Mouse (Mus musculus) forebrain, embryonic 14.5 days (tissue): Measurements from ENCODE around the gene Slc43a3. TPM values are rescaled to one million over a fixed set of nuclear protein-coding genes. Genes with fewer than 3 reads are reported as not detected.

Experiments
- ATAC-seq: fragments of 200-750 bp; cut with Nextera tagmentation; 2 replicates; pipeline ENCODE4 v1.8.0; 2017; ENCODE audit warnings: mild to moderate bottlenecking, moderate library complexity
- DNase-seq: peaks from one replicate; pipeline ENCODE4 v3.0.0-alpha.2; 2015; ENCODE audit warnings: low spot score
- H3K27ac ChIP-seq: fragments of 300-500 bp; sonication (generic); 2 replicates; pipeline ENCODE4 v1.5.1; 2014; ENCODE audit warnings: low read depth, mild to moderate bottlenecking, control low read depth, low read length, moderate library complexity
- H3K27me3 ChIP-seq: fragments of 300-500 bp; sonication (generic); replicated peaks from 2 replicates; pipeline ENCODE4 v1.6.1; 2014; ENCODE audit warnings: low read length, control low read depth, mixed read lengths; ENCODE audit not compliant: control insufficient read depth, insufficient read depth
- H3K36me3 ChIP-seq: fragments of 300-500 bp; sonication (generic); 2 replicates; pipeline ENCODE4 v1.6.1; 2014; ENCODE audit warnings: low read length, control low read depth; ENCODE audit not compliant: control insufficient read depth, insufficient read depth
- H3K4me1 ChIP-seq: fragments of 300-500 bp; sonication (generic); 2 replicates; pipeline ENCODE4 v1.6.1; 2014; ENCODE audit warnings: antibody characterized with exemption, low read length, control low read depth; ENCODE audit not compliant: control insufficient read depth, insufficient read depth
- H3K4me2 ChIP-seq: fragments of 300-500 bp; sonication (generic); 2 replicates; pipeline ENCODE4 v1.6.1; 2014; ENCODE audit warnings: mild to moderate bottlenecking, control low read depth, low read length
- H3K4me3 ChIP-seq: fragments of 300-500 bp; sonication (generic); 2 replicates; pipeline ENCODE4 v1.5.1; 2014; ENCODE audit warnings: low read depth, low read length, control low read depth
- H3K9ac ChIP-seq: fragments of 300-500 bp; sonication (generic); 2 replicates; pipeline ENCODE4 v1.6.1; 2014; ENCODE audit warnings: mild to moderate bottlenecking, low read length, control low read depth, moderate library complexity
- H3K9me3 ChIP-seq: fragments of 300-500 bp; sonication (generic); replicated peaks from 2 replicates; pipeline ENCODE4 v1.6.1; 2016; ENCODE audit warnings: low read length, control low read depth, mixed read lengths; ENCODE audit not compliant: control insufficient read depth
- WGBS: fragments of 180-500 bp; shearing (Covaris S2); extraction: QIAGEN DNeasy Blood & Tissue Kit; methylation state at CpG from one replicate; pipeline ENCODE4 v1.1.7; 2014; 5-methylcytosine and 5-hydroxymethylcytosine counted together
- polyA plus RNA-seq: library from polyadenylated mRNA; unstranded; fragments of >200 nt; fragmentation: Nextera tagmentation; extraction: Ambion mirVana; gene quantifications from 2 replicates; pipeline ENCODE4 v1.2.1, GENCODE M21; 2014

Slc43a3 gene
- 6.6 and 7.0 TPM in 2 replicates for polyA plus RNA-seq

DNA sequence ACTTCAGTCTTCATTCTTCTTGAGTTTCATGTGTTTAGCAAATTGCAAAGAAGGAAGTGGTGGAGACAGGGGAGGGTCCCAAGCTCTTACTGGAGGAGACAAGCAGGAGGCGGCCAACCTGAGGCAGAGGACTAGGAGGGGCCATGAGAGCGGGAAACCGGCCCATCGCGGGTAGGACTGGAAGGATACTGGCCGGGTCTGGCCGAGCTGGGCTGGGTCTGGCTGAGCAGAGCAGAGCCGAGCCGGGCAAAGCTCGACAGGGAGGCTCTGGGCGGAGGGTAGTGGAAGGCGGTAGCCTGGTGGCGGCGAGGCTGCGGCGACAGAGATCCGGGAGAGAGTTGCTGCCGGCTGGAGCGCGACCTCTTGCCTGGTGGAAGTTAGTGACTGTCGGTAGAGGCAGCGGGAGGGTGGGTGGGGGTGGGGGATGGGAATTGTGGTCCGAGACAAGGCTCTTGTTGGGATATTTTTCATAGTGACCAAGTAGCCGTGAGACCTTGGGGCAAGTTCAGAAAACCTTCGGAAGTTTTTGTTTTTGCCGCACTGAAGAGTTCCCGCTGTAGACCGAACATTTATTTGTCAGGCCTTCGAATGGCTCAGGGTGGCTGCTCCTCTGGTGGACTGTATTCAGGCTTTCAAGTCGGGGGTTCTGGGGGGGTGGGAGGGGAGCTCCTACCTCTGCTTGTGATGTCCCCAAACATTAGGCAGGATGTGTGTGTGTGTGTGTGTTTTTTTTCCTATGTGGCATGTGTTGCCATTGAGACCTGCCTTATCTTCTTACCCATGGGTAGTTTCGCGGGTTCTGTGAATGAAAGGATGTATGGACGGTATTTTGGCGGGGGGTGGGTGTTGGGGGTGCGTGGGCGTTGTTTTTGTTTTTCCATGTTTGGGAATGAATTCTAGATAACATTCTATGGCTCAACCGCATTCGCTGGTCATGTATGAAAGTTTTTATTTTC, at the start of gene Slc43a3:
Gene Slc43a3, plus strand, starts transcription at position 106 of the 956 bp plus-strand sequence.
- ATAC-seq, result peak; percentile 80
- H3K27me3 ChIP-seq, result no peaks in the 10 kb centered on the region
- WGBS, result 29% methylated on average over 38 of the region's 38 CpGs
- peak within 1 kb of the TSS; percentile 43 for H3K4me2 ChIP-seq
- no peak within 1 kb of the TSS for H3K27ac ChIP-seq
- peak; percentile 26 for DNase-seq
- H3K9ac ChIP-seq, result peak within 1 kb of the TSS; percentile 46; the same call in 1 of the 2 replicates
- 0 out of 2 replicates have a peak within 1 kb of the TSS, but pooled peaks have one; percentile 13 for H3K4me3 ChIP-seq
- H3K4me1 ChIP-seq, result 0 out of 2 replicates have a peak, but pooled peaks cover 2% of the 10 kb centered on the region
- no peaks in the 10 kb centered on the region for H3K36me3 ChIP-seq
- H3K9me3 ChIP-seq, result no peaks in the 10 kb centered on the region

DNA sequence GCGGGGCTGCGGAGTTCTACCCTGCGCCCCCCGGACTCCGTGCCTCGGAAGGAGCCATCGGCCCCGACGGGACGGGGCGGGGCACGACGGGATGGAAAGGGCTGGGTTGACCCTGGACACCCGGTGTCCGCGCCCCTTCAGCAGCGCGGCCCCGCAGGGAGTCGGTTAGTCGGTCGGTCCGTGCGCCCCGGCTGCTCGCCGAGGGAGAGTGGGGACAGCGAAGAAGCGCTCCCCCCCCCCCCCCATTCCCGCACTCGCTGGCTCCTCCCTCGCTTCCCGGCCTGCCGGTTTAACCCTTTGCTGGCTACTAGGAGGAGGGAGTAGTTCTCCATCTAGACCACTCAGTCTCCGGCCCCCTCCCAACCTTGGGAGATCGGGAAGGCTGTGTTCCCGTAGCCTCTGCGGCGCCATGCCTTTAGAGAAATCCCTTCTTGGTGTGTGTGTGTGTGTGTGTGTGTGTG, 49.5 kb upstream of the Slc43a3 start:
- H3K4me2 ChIP-seq, result peak overlapping the region; percentile 83
- H3K4me3 ChIP-seq, result peak overlapping the region; percentile 67
- DNase-seq (peak; percentile 89), ATAC-seq (peak; percentile 61)
- H3K27ac ChIP-seq, result peak overlapping the region; percentile 70; the same call in 1 of the 2 replicates
- H3K9me3 ChIP-seq, result no peaks in the 10 kb centered on the region
- H3K36me3 ChIP-seq, result no peaks in the 10 kb centered on the region
- peaks cover 20% of the 10 kb centered on the region for H3K4me1 ChIP-seq
- H3K27me3 ChIP-seq, result peaks cover 51% of the 10 kb centered on the region
- 1% methylated on average over 39 of the region's 39 CpGs for WGBS
- H3K9ac ChIP-seq, result peak overlapping the region; percentile 72

DNA sequence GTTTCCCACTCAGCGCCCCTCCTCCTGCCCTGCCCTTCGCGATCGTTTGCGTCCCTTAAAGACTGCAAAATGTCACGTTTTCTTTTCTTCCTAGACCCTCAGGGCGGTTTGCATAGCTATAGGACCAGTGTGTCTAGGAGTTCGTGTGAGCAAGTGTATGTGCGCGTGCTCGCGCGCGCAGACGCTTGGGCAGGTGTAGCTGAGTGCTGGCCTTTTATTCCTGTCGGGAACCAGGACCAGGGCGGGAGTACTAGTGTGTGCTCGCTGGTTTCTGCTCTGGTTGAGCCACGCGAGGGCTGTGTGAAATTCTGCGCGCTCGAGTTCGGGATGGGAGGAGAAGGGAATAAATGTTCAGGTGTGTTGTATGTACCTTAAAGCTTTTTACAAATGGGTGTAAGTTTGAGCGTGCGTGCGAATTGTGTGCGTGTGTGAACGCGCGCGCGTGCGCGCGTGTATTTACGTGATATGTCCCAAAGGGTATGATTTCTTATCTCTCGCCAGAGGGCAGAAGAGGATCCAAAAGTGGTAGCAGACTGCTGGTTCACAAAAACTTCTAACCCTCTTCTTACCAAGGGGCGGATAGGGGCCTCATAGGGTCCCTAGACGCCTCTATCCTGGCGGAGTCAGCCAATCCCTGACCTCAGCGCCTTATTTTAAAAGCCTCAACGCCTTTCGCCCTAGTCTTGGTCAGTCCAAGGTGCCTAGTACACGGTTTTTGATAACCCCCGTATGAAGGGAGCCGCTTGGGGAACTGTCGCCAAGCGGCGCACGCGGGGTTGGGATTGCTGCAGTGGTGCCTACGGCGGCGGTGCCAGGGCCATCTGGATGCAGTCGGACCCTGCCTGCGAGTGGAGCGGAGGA, 48.7 kb upstream of the Slc43a3 start:
- under 1% methylated on average over 58 of the region's 58 CpGs for WGBS
- H3K4me3 ChIP-seq, result peak overlapping the region; percentile 67
- no peaks in the 10 kb centered on the region for H3K36me3 ChIP-seq
- H3K9me3 ChIP-seq, result no peaks in the 10 kb centered on the region
- ATAC-seq, result peak; percentile 29
- H3K27me3 ChIP-seq, result peaks cover 46% of the 10 kb centered on the region
- peak overlapping the region; percentile 72 for H3K9ac ChIP-seq
- DNase-seq, result peak; percentile 82
- peak overlapping the region; percentile 83 for H3K4me2 ChIP-seq
- peak overlapping the region; percentile 89 for H3K27ac ChIP-seq
- peaks cover 20% of the 10 kb centered on the region for H3K4me1 ChIP-seq

DNA sequence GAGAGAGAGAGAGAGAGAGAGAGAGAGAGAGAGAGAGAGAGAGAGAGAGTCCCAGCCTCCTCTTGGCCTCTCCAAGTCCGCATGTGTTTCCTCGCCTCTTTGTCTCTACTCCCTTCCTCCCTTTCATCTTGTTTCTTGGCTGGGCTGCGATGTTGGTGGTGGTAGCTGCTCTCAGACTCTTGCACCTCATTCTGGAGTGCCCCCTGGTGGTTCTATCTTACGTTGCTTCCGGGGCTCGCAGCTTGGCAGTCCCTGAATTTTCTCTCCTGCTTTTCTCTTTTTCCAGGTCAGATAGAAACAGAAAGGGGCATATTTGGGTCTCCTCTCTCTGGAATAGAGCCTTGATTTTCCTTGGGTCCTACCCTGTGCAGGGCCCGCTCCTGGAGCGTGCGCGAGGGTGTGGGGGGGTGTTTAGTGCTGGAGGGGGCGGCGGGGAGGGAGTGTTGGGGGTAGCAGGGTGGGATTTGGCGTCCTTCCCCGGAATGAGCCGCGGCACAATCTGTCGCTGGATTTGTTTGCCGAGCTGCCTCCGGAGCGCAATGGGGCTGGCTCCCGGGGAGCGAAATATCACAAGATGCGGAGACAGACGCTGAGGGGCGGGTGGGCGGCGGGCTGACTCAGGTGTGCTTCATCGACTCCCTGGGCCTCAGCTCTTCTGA, 47.6 kb upstream of the Slc43a3 start:
- H3K9me3 ChIP-seq, result no peaks in the 10 kb centered on the region
- peak overlapping the region; percentile 83 for H3K4me2 ChIP-seq
- peaks cover 35% of the 10 kb centered on the region for H3K27me3 ChIP-seq
- H3K9ac ChIP-seq, result peak overlapping the region; percentile 53
- DNase-seq (peak; percentile 91), ATAC-seq (peak; percentile 53)
- H3K4me1 ChIP-seq, result peaks cover 11% of the 10 kb centered on the region
- H3K36me3 ChIP-seq, result no peaks in the 10 kb centered on the region
- WGBS, result 2% methylated on average over 27 of the region's 28 CpGs
- peak overlapping the region; percentile 89 for H3K27ac ChIP-seq
- H3K4me3 ChIP-seq, result peak overlapping the region; percentile 67

DNA sequence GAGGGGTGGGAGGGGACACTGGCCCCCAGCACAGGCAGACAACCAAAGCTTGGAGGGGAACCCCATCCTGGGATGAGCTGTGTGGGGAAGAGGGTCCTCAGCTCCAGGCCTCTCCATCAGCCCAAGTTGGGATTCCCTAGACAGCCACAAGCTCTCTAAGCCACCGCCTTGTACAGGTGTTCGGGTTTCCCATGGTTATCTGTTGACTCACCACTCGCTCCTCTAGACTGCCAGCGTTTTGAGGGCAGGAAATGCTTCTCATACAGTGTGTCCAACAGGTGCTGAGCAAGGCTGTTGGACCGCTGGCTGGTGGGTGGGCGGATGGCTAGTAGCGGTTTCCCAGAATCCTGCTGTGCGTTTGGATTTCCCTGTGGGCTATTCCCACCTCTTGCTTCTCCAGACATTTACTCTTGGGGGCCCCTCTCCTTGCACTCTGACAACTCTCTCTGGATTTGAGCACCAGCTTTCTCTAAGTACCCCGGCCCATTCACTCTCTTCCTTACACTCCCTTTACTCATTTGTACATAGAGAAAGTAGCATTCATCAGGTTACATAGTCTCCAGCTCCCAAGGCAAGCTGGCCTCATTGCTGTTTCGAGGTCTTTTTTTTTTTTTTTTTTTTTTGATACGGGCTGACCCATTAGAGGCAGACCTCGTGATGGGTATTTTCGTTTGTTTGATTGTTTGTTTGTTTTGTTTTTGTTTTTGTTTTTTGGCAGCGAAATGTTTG, 46.9 kb upstream of the Slc43a3 start:
- no peak for DNase-seq
- H3K27ac ChIP-seq, result peak overlapping the region; percentile 89

DNA sequence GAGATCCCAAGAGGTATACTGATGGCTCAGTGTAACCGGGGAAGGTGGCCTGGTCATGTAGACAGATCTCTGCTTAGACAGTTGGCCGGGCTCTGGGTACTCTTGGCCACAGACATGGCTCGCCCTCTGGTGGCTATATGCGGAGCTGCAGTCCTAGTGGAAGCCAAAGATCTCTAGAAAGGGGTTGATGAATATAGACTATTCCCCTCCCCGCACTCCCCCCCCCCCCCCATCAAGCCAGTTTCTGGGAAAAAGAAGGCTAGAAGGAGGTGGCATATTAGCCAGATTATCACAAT, 46.4 kb upstream of the Slc43a3 start:
- no peaks in the 10 kb centered on the region for H3K9me3 ChIP-seq
- H3K27me3 ChIP-seq, result peaks cover 23% of the 10 kb centered on the region
- DNase-seq (peak; percentile 86), ATAC-seq (no peak)
- H3K27ac ChIP-seq, result no peak overlapping the region
- H3K4me3 ChIP-seq, result no peak overlapping the region
- H3K36me3 ChIP-seq, result no peaks in the 10 kb centered on the region
- no peak overlapping the region for H3K4me2 ChIP-seq
- 0% methylated on average over 5 of the region's 5 CpGs for WGBS
- peaks cover 11% of the 10 kb centered on the region for H3K4me1 ChIP-seq
- no peak overlapping the region for H3K9ac ChIP-seq

More for the DNA sequence above, 46.9 kb upstream of the Slc43a3 start:
- no peak; the same call in none of the 2 replicates for ATAC-seq
- Histone ChIP-seq H3K4me1 (peaks cover 11% of the 10 kb centered on the region), H3K27me3 (peaks cover 28% of the 10 kb centered on the region), H3K9me3 (no peaks in the 10 kb centered on the region), H3K36me3 (no peaks in the 10 kb centered on the region), H3K4me2 (peak overlapping the region; percentile 83), H3K4me3 (peak overlapping the region; percentile 67), H3K9ac (peak overlapping the region; percentile 53)
- WGBS, result 11% methylated on average over 14 of the region's 14 CpGs

DNA sequence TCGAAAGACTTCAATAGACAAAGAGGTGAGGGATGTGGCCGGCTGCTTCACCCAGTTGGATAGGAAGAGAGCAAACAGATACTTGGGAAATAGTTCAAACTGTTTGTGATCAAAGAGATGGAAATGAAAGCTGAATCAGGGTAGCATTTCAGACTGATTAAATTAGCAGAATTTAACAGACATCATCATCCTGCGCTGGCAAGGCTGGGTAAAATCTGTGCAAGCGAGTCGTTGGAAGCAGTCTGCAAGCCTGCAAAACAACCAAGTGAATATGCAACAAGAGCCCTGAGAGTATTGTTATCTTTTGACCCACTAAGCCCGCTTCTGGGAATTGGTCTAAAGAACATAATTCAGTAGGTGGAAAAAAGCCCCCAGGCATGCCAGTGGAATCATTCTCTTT, 43.0 kb upstream of the Slc43a3 start:
- no peak overlapping the region for H3K27ac ChIP-seq
- H3K4me3 ChIP-seq, result no peak overlapping the region
- peaks cover 4% of the 10 kb centered on the region for H3K4me1 ChIP-seq
- DNase-seq (peak; percentile 44), ATAC-seq (no peak)
- 44% methylated on average over 6 of the region's 6 CpGs for WGBS
- peaks cover 6% of the 10 kb centered on the region; the same call in 1 of the 2 replicates for H3K27me3 ChIP-seq
- H3K36me3 ChIP-seq, result no peaks in the 10 kb centered on the region
- no peaks in the 10 kb centered on the region for H3K9me3 ChIP-seq
- H3K4me2 ChIP-seq, result no peak overlapping the region
- H3K9ac ChIP-seq, result no peak overlapping the region
